Mouse (Mus musculus) lung, postnatal 0 days (tissue): ENCODE data around the gene Mgat4a.

Experiments used
- CTCF ChIP-seq: IDR thresholded peaks from 2 replicates; pipeline ENCODE4 v1.5.1; 2016; ENCODE audit warnings: antibody characterized with exemption, mild to moderate bottlenecking
- EP300 ChIP-seq: IDR thresholded peaks from 2 replicates; pipeline ENCODE4 v1.6.1; 2016; ENCODE audit warnings: antibody characterized with exemption, mild to moderate bottlenecking, control low read depth

GRCm38 (mm10) chr1:37551986-37552385 lies 11.2 kb upstream of the Mgat4a start:
- TF ChIP-seq EP300, result no peak
- no peak for TF ChIP-seq CTCF
